Mouse (Mus musculus) C3H10T1/2 (cell line): ENCODE data around the gene Tbl3. TPM values are rescaled to one million over a fixed set of nuclear protein-coding genes. Genes with fewer than 3 reads are reported as not detected.

ENCODE experiments used
- polyA plus RNA-seq, 2 experiments: library from polyadenylated mRNA; unstranded; fragments of >200 nt; fragmentation: generic; extraction: Trizol; gene quantifications; one replicate each; pipeline ENCODE4 v1.2.1; 2012; ENCODE audit warnings: missing spikeins in 2 of 2

Tbl3 gene
- 100 to 1,000 TPM in 1 of 2 experiments, 10 to 100 TPM in 1; 28.8 to 116 TPM for polyA plus RNA-seq

GRCm38 (mm10) chr17:24706982-24707800, at the start of gene Tbl3:
Tbl3 (minus strand) TSS chr17:24707660.

GRCm38 (mm10) chr17:24752415-24753394, 45.2 kb upstream of the Tbl3 start, which contains the start of gene Hs3st6:
Hs3st6 (plus strand) TSS chr17:24752988.

DNA sequence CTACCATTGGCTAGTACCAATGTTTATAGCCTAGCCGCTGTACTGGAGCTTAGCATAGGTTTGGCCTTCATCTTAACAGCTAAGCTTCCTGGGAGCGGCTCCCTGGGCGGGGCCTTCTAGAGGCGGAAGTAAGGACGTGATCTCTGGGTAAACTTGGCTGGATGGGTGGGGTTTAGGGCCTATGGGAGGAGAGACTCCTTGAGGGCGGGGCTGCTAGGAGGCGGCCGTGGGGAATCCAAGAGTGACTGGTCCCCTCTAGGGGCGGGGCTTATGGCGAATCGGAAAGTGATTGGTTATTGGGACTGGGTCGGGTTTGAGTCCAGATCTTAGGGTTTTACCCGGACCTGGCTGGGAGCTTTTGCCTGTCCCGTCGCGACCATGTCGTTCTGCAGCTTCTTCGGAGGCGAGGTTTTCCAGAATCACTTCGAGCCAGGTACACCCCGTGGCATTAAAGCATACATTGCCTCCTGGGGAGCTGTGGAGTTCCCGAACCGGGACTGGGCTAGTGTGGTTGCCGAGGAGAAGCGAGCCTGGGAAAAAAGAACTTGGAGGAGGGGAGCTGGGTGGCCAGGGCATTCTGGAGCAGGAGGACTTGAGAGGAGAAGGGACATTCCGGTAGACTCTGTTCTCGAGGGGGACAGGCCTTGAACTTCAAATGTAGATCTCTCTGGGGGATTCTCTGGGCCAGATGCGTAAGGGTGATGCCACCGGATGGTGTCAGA, 29.0 kb upstream of the Tbl3 start, which contains the start of gene Msrb1:
TSS of gene Msrb1 (plus strand) at position 313 of the 722 bp plus-strand sequence.

DNA sequence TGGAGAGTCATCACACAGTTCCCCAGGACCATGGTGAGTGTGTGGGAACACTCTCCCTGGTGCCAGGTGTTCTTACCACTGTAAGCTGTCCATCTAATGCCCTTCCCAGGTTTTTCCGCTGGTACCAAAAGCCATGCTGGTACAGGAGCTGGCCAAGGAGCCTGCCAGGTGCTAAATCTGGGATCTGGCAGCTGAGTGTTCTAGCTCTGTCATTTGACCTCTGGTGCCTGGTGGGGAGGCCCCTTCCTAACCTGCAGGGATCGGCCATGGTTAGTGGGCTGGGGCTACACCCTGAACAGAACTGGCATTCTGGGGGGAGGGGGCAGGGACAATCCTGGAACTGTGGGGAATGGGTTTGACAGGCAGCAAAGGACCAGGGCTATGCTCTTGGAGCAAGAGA, 20.2 kb upstream of the Tbl3 start, which contains the start of gene Rpl3l:
TSS of gene Rpl3l (plus strand) at position 203 of the 400 bp plus-strand sequence.

GRCm38 (mm10) chr17:24724184-24724583, 16.7 kb upstream of the Tbl3 start, which contains the start of gene Ndufb10:
Ndufb10 (minus strand) TSS chr17:24724478.

GRCm38 (mm10) chr17:24717943-24718342, 10.5 kb upstream of the Tbl3 start, which contains the start of the genes Rnf151 and Rps2:
Rnf151 (minus strand) TSS chr17:24718063.
Rps2 (plus strand) TSS chr17:24718116.

DNA sequence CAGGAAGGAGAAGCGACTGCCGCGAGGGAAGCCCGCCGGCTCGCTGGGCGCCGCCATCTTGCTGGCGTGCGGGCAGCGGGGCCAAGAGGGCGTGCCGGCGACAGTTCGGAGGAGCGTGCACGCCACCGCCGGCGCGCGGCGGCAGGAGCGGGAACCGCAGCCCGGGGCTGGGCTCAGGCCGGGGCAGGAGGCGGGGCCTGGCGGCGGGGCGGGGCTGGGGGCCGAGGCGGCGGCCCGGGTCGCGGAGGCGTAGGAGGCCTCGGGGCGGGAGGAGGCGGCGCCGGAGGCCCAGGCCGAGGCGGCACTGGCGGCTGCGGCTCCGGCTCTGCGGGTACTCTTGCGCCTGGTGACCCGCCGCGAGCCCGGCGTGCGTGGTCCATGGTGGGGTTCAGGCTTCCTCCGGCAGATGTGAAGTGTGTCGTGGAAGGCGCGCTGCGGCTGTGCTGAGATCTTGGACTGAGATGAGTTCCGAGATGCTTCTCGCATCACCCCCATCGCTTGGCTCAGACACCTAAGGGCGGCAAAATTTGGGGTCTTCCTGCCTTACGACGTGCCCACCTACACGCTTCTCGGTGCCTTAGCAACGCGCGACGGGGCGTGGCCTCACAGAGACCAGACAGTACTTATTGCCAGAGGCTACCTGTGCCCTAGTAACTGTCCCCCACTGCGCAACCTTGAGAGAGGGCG, 11.3 kb downstream of the Tbl3 start, which contains the start of the genes Gfer and Noxo1:
TSS of gene Gfer (minus strand) at position 146 of the 687 bp plus-strand sequence.
TSS of gene Noxo1 (plus strand) at position 224 of the 687 bp plus-strand sequence.

DNA sequence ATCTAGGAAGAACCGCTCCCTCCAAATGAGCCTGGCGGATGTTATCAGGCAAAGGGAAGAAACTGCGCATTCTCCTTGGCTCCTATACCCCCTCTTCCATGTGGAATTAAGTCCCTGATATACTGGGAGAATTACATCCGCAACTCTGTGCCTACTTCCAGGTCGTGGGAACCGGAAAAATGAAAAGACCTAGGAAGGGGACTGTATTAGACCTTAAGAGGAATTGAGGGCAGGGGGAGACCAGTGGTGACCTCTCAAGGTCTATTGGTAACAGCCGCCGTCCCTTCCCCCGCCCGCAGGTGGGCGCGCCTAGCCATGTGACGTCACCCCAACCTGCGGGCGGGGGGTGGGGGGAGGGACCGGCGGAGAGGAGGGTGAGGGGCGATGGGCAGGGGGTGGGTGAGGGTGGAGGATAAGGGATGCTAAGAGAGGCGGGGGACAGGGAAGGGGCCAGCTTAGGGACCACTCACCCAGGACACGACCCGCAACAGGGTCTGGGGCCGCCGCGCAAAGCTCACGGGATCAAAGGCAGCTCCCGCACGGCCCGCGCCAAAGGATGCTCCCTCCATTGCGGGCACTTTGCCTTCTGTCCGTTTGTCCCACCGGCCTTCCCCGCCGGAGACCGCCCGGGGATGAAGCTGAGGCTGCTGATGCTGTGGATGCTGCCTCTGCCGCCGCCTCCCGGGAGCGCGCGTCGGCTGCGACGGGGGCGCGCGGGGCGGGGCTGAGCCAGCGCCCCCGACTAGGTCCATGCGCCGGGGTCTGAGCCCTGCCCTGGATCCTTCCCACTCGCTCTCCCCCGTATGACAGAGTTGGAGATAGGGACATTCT, 18.0 kb downstream of the Tbl3 start, which contains the start of gene Syngr3:
TSS of gene Syngr3 (minus strand) at position 705 of the 831 bp plus-strand sequence.

DNA sequence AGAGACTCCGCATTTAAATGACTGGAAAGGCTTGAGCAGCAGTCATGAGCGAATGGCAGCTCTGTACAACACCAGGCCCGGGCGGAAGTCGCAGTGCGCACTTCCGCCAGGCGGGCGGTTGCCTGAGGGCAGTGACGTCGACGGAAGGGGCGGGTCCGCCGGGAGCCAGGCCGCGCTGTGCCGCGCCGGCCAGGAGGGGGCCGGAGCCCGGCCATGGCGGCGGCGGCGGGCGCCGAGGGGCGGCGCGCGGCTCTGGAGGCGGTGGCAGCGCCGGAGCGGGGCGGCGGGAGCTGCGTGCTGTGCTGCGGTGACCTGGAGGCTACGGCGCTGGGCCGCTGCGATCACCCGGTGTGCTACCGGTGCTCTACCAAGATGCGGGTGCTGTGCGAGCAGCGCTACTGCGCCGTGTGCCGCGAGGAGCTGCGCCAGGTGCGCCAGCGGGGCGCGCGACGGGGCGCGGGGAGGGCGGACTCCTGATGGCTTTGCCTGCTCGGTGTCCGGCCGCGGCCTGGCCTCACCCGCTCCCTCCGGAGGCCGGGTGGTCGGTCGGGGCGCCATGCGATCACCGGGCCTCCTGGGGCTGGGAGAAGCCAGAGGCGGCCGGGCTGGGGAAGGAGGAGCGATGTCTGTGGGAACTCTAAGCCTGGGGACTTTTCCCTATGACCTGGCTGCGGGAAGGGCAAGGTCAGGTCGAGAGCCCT, 37.8 kb downstream of the Tbl3 start, which contains the start of gene Zfp598:
TSS of gene Zfp598 (plus strand) at position 143 of the 701 bp plus-strand sequence.

GRCm38 (mm10) chr17:24658017-24658758, 49.3 kb downstream of the Tbl3 start, which contains the start of gene Npw:
Npw (minus strand) TSS chr17:24658457.

DNA sequence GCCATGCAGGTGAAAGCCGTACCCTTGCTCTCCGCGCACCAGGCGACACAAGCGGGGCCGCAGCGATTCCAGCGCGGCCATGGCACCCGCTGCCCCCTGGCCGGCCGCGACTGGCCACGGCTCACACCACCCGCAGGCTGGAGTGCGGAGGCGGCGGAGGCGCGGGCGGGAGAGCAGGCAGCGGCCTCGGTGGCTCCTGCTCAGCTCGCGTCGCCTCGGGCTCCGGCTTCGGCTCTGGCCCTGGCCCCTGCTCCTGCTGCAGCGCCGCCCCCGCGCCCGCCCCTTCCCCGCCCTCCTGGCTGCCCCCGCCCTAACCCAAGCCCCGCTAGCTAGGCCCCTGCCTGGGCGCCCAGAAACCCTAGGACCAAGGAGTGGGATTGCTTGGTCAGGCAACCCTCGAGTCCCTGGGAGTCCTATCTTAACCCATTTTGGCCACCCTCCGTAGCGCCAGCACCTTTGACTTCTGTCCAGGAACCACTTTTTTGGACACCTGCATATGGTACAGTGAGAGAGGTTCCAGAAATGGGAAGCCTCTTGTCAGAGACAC, 57.3 kb downstream of the Tbl3 start, which contains the start of gene Slc9a3r2:
TSS of gene Slc9a3r2 (minus strand) at position 258 of the 547 bp plus-strand sequence.

Other genes starting within 250 kb of the Tbl3 start
- 10 to 100 TPM in 1 of 2 experiments, 1 to 10 TPM in 1; 9.2 to 27.4 TPM for gene E4f1, start 237.3 kb downstream of the Tbl3 start, polyA plus RNA-seq
- gene Pgp, start 237.3 kb downstream of the Tbl3 start, polyA plus RNA-seq: 10 to 100 TPM; 31.3 to 84.9 TPM
- gene Bricd5, start 233.8 kb downstream of the Tbl3 start, polyA plus RNA-seq: under 1 TPM; 0.07 to 0.13 TPM
- gene Mlst8, start 228.6 kb downstream of the Tbl3 start, polyA plus RNA-seq: 10 to 100 TPM; 11.5 to 32.9 TPM
- under 1 TPM; 0.26 to 0.51 TPM for gene Caskin1, start 219.1 kb downstream of the Tbl3 start, polyA plus RNA-seq
- gene Traf7, start 179.7 kb downstream of the Tbl3 start, polyA plus RNA-seq: 100 to 1,000 TPM in 1 of 2 experiments, 10 to 100 TPM in 1; 68.5 to 103 TPM
- gene Rab26, start 173.4 kb downstream of the Tbl3 start, polyA plus RNA-seq: under 1 TPM; 0.11 to 0.22 TPM
- gene Pkd1, start 157.8 kb downstream of the Tbl3 start, polyA plus RNA-seq: 10 to 100 TPM in 1 of 2 experiments, 1 to 10 TPM in 1; 6.9 to 98.9 TPM
- gene Tsc2, start 75.0 kb downstream of the Tbl3 start, polyA plus RNA-seq: 100 to 1,000 TPM in 1 of 2 experiments, 10 to 100 TPM in 1; 78.3 to 110 TPM
- 10 to 100 TPM; 27.3 to 51.1 TPM for gene Nthl1, start 75.0 kb downstream of the Tbl3 start, polyA plus RNA-seq
- 10 to 100 TPM in 1 of 2 experiments, 1 to 10 TPM in 1; 2.8 to 26.5 TPM for gene Slc9a3r2, start 57.3 kb downstream of the Tbl3 start, polyA plus RNA-seq
- not detected for gene Npw, start 49.2 kb downstream of the Tbl3 start, polyA plus RNA-seq
- 10 to 100 TPM; 14.9 to 24.2 TPM for gene Zfp598, start 38.0 kb downstream of the Tbl3 start, polyA plus RNA-seq
- under 1 TPM; 0.14 to 0.27 TPM for gene Syngr3, start 17.7 kb downstream of the Tbl3 start, polyA plus RNA-seq
- 10 to 100 TPM; 40.0 to 84.5 TPM for gene Gfer, start 11.5 kb downstream of the Tbl3 start, polyA plus RNA-seq
- gene Noxo1, start 11.4 kb downstream of the Tbl3 start, polyA plus RNA-seq: 1 to 10 TPM; 1.9 to 6.3 TPM
- 1 to 10 TPM; 2.0 to 2.2 TPM for gene Rnf151, start 10.4 kb upstream of the Tbl3 start, polyA plus RNA-seq
- 100 to 1,000 TPM; 451 to 471 TPM for gene Rps2, start 10.5 kb upstream of the Tbl3 start, polyA plus RNA-seq
- gene Ndufb10, start 16.8 kb upstream of the Tbl3 start, polyA plus RNA-seq: 100 to 1,000 TPM; 438 to 576 TPM
- not detected for gene Rpl3l, start 20.2 kb upstream of the Tbl3 start, polyA plus RNA-seq
- 100 to 1,000 TPM in 1 of 2 experiments, 10 to 100 TPM in 1; 99.5 to 155 TPM for gene Msrb1, start 29.0 kb upstream of the Tbl3 start, polyA plus RNA-seq
- gene Hs3st6, start 45.3 kb upstream of the Tbl3 start, polyA plus RNA-seq: under 1 TPM; 0.02 to 0.04 TPM
- not detected for gene Meiob, start 96.6 kb upstream of the Tbl3 start, polyA plus RNA-seq
- 10 to 100 TPM; 29.5 to 54.2 TPM for gene Hagh, start 132.5 kb upstream of the Tbl3 start, polyA plus RNA-seq
- 10 to 100 TPM in 1 of 2 experiments, 1 to 10 TPM in 1; 2.4 to 14.2 TPM for gene Fahd1, start 142.7 kb upstream of the Tbl3 start, polyA plus RNA-seq
- gene Igfals, start 158.3 kb upstream of the Tbl3 start, polyA plus RNA-seq: 1 to 10 TPM in 1 of 2 experiments, under 1 TPM in 1; 0.02 to 1.7 TPM
- 10 to 100 TPM; 52.2 to 83.5 TPM for gene Nubp2, start 178.7 kb upstream of the Tbl3 start, polyA plus RNA-seq
- 10 to 100 TPM; 29.6 to 47.8 TPM for gene Spsb3, start 179.0 kb upstream of the Tbl3 start, polyA plus RNA-seq
- 10 to 100 TPM; 10.0 to 12.7 TPM for gene Eme2, start 187.4 kb upstream of the Tbl3 start, polyA plus RNA-seq
- gene Mrps34, start 187.5 kb upstream of the Tbl3 start, polyA plus RNA-seq: 100 to 1,000 TPM; 126 to 185 TPM
- gene Nme3, start 188.8 kb upstream of the Tbl3 start, polyA plus RNA-seq: 10 to 100 TPM; 23.3 to 53.3 TPM
- gene Mapk8ip3, start 229.3 kb upstream of the Tbl3 start, polyA plus RNA-seq: 10 to 100 TPM in 1 of 2 experiments, 1 to 10 TPM in 1; 3.9 to 54.1 TPM